Mouse (Mus musculus) bone marrow, adult 2 months (tissue): ENCODE data around the gene Twf2.

Source experiments
- CTCF ChIP-seq: fragments of 200-500 bp; IDR thresholded peaks from 2 replicates; pipeline ENCODE4 v1.5.1; 2011; ENCODE audit warnings: low read length, control low read depth; ENCODE audit not compliant: control insufficient read depth, insufficient read depth
- POLR2A ChIP-seq: fragments of 200-500 bp; IDR thresholded peaks from 2 replicates; pipeline ENCODE4 v1.6.1; 2011; ENCODE audit warnings: low read depth, mild to moderate bottlenecking, control low read depth, low read length, borderline replicate concordance; ENCODE audit not compliant: control insufficient read depth

DNA sequence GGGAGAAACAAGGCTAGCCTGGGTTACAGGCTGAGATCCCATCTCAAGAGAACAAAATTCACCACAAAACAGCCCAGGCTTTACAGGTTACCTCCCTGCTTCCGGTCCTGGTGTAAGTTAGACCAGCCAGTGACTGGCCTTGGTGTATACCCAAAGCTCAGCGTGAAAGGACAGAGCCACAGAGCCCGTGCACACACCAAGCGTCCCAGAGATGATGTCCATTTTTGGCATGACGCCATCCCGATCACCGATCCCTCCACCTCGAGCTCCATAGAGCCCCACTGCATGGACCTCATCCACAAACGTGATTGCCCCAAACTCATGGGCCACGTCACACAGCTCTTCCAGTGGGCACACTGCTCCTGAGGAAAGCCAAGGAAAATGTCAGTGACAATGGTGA lies 35.0 kb downstream of the Twf2 start:
- no peak for TF ChIP-seq POLR2A
- no peak for TF ChIP-seq CTCF
